In the genomic region with DNA sequence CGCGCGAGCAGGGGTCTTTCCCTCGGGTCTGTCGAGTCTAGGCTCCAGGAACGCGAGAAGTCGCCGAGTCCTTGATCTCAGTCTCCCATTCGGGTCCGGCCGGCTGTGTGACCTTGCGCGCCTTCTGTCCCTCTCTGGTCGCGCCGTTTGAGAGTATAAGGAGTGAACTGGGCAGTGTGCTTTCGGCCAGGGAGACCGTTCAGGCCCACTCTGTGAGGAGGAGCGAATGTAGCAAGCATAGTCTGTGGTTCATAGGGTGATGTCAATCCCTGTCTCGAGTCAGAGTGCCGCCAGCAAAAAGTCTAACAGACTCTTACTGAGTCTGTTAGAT, we compare ENCODE assay signal across 8 mouse cellular contexts. TPM values are rescaled to one million over a fixed set of nuclear protein-coding genes. Genes with fewer than 3 reads are reported as not detected.
DNase-seq lines count a peak whose midpoint lies in the region; ATAC-seq and TF ChIP-seq lines count a peak whose summit lies in the region.

No protein-coding gene starts in this region.

- H3K9ac ChIP-seq in heart, embryonic 12.5 days: peak overlapping the region; percentile 82
- H3K9ac ChIP-seq in ES-Bruce4 (ENCODE audit: low read depth, poor library complexity, severe bottlenecking): peak overlapping the region; percentile 68
- H3K9ac ChIP-seq in forebrain, embryonic 16.5 days (replicated peaks; ENCODE audit: low read depth, low read length): peak overlapping the region; percentile 96
- H3K9ac ChIP-seq in liver, postnatal 0 days (replicated peaks): peak overlapping the region; percentile 89

- WGBS in heart, embryonic 12.5 days: under 1% methylated on average over 22 of the region's 22 CpGs
- under 1% methylated on average over 22 of the region's 22 CpGs for WGBS in forebrain, embryonic 16.5 days
- under 1% methylated on average over 22 of the region's 22 CpGs for WGBS in liver, postnatal 0 days (ENCODE audit: insufficient replicate concordance)

- TF ChIP-seq EP300 in ES-Bruce4 (IDR thresholded peaks at IDR 0.05; ENCODE audit: insufficient read depth, low read depth, low read length): no peak
- TF ChIP-seq EP300 in liver, postnatal 0 days (IDR thresholded peaks at IDR 0.05; ENCODE audit: low read depth): no peak

- peaks cover 28% of the 10 kb centered on the region for H3K4me1 ChIP-seq in heart, embryonic 12.5 days (replicated peaks)
- peaks cover 1% of the 10 kb centered on the region for H3K4me1 ChIP-seq in ES-Bruce4 (ENCODE audit: control insufficient read depth, insufficient read depth, low read length)
- peaks cover 29% of the 10 kb centered on the region for H3K4me1 ChIP-seq in forebrain, embryonic 16.5 days (replicated peaks; ENCODE audit: control insufficient read depth, insufficient read depth, low read length)
- H3K4me1 ChIP-seq in liver, postnatal 0 days (ENCODE audit: insufficient read depth): peaks cover 32% of the 10 kb centered on the region

- peak overlapping the region; percentile 83 for H3K4me3 ChIP-seq in heart, embryonic 12.5 days
- peak overlapping the region; percentile 83 for H3K4me3 ChIP-seq in ES-Bruce4 (ENCODE audit: low read depth, low read length)
- peak overlapping the region; percentile 97 for H3K4me3 ChIP-seq in forebrain, embryonic 16.5 days (replicated peaks; ENCODE audit: low read length)
- H3K4me3 ChIP-seq in liver, postnatal 0 days (ENCODE audit: low read depth, low read length): peak overlapping the region; percentile 98

- H3K9me3 ChIP-seq in heart, embryonic 12.5 days (replicated peaks): no peaks in the 10 kb centered on the region
- H3K9me3 ChIP-seq in ES-Bruce4 (replicated peaks; ENCODE audit: control insufficient read depth, insufficient read depth, low read length, poor library complexity, severe bottlenecking): no peaks in the 10 kb centered on the region
- H3K9me3 ChIP-seq in forebrain, embryonic 16.5 days (ENCODE audit: control insufficient read depth, low read length): no peaks in the 10 kb centered on the region
- H3K9me3 ChIP-seq in liver, postnatal 0 days (ENCODE audit: low read length): no peaks in the 10 kb centered on the region

- DNase-seq in heart, postnatal 14 days: no peak
- no peak for DNase-seq in liver, postnatal 0 days
- DNase-seq in urinary bladder, postnatal 14 days (ENCODE audit: low spot score): no peak
- no peak for DNase-seq in frontal cortex, postnatal 10 days (ENCODE audit: low spot score in 2 of 2)
- no peak for DNase-seq in thymus, postnatal 10 days (ENCODE audit: low spot score in 2 of 2)

- H3K27ac ChIP-seq in heart, embryonic 12.5 days (ENCODE audit: poor library complexity, severe bottlenecking): peak overlapping the region; percentile 86
- no peak overlapping the region for H3K27ac ChIP-seq in ES-Bruce4 (ENCODE audit: insufficient read depth, low read length)
- H3K27ac ChIP-seq in forebrain, embryonic 16.5 days (ENCODE audit: low read length): peak overlapping the region; percentile 95
- H3K27ac ChIP-seq in liver, postnatal 0 days (ENCODE audit: low read depth): peak overlapping the region; percentile 93

- ATAC-seq in heart, embryonic 12.5 days (ENCODE audit: insufficient number of reproducible peaks, low FRiP score): no peak; the same call in 1 of the 2 replicates
- ATAC-seq in forebrain, embryonic 16.5 days: peak; percentile 22; the same call in 1 of the 2 replicates
- ATAC-seq in liver, postnatal 0 days: peak; percentile 19

- H3K4me2 ChIP-seq in heart, embryonic 12.5 days: peak overlapping the region; percentile 65
- H3K4me2 ChIP-seq in forebrain, embryonic 16.5 days (ENCODE audit: low read length): peak overlapping the region; percentile 71
- H3K4me2 ChIP-seq in liver, postnatal 0 days (ENCODE audit: low read depth, low read length): peak overlapping the region; percentile 90

- peaks cover 18% of the 10 kb centered on the region for H3K36me3 ChIP-seq in heart, embryonic 12.5 days
- no peaks in the 10 kb centered on the region for H3K36me3 ChIP-seq in ES-Bruce4 (ENCODE audit: control insufficient read depth, insufficient read depth, low read length, poor library complexity, severe bottlenecking)
- H3K36me3 ChIP-seq in forebrain, embryonic 16.5 days (ENCODE audit: control insufficient read depth, insufficient read depth): peaks cover 3% of the 10 kb centered on the region; the same call in 1 of the 2 replicates
- peaks cover 4% of the 10 kb centered on the region; the same call in 1 of the 2 replicates for H3K36me3 ChIP-seq in liver, postnatal 0 days (replicated peaks; ENCODE audit: insufficient read depth, low read length)

- TF ChIP-seq POLR2A in ES-Bruce4 (IDR thresholded peaks at IDR 0.05; ENCODE audit: insufficient read depth, low read length): no peak

- no peak for TF ChIP-seq CTCF in ES-Bruce4 (IDR thresholded peaks at IDR 0.05; ENCODE audit: low read depth, low read length)
- no peak for TF ChIP-seq CTCF in liver, postnatal 0 days (IDR thresholded peaks at IDR 0.05; ENCODE audit: low read depth)

- intact Hi-C loops in heart, postnatal 14 days (cut with DNase I): no loop called here

- H3K27me3 ChIP-seq in heart, embryonic 12.5 days (replicated peaks): no peaks in the 10 kb centered on the region
- no peaks in the 10 kb centered on the region for H3K27me3 ChIP-seq in ES-Bruce4 (ENCODE audit: control insufficient read depth, insufficient read depth, low read length, poor library complexity, severe bottlenecking)
- H3K27me3 ChIP-seq in forebrain, embryonic 16.5 days (replicated peaks; ENCODE audit: control insufficient read depth, insufficient read depth, low read length): no peaks in the 10 kb centered on the region
- no peaks in the 10 kb centered on the region for H3K27me3 ChIP-seq in liver, postnatal 0 days (ENCODE audit: insufficient read depth, low read length)

RNA-seq across cellular contexts. Expression of a gene that starts 0.5 kb away (rescaled TPM):
- polyA plus RNA-seq in heart, embryonic 12.5 days (2016; fragmentation: Nextera tagmentation; extraction: Ambion mirVana): 138 and 144 TPM in 2 replicates
- total RNA-seq in heart, postnatal 14 days (2021): 100 to 1,000 TPM in 1 of 2 experiments, 10 to 100 TPM in 1; 99.6 to 104 TPM
- 200 and 203 TPM in 2 replicates for polyA plus RNA-seq in ES-Bruce4 (2011; ENCODE audit: insufficient read depth, insufficient read length, low read depth, missing spikeins)
- polyA plus RNA-seq in forebrain, embryonic 16.5 days (2015; fragmentation: Nextera tagmentation; extraction: Ambion mirVana): 173 and 184 TPM in 2 replicates
- 76.3 and 81.5 TPM in 2 replicates for polyA plus RNA-seq in liver, postnatal 0 days (2015; fragmentation: Nextera tagmentation; extraction: Ambion mirVana)

RNA-seq across cellular contexts. Expression of a gene that starts 0.6 kb away (rescaled TPM):
- polyA plus RNA-seq in heart, embryonic 12.5 days (2016; fragmentation: Nextera tagmentation; extraction: Ambion mirVana): 2.4 and 2.9 TPM in 2 replicates
- 1 to 10 TPM; 1.9 to 2.0 TPM for total RNA-seq in heart, postnatal 14 days (2021)
- 5.4 and 7.6 TPM in 2 replicates for polyA plus RNA-seq in ES-Bruce4 (2011; ENCODE audit: insufficient read depth, insufficient read length, low read depth, missing spikeins)
- polyA plus RNA-seq in forebrain, embryonic 16.5 days (2015; fragmentation: Nextera tagmentation; extraction: Ambion mirVana): 11.0 and 11.7 TPM in 2 replicates
- polyA plus RNA-seq in liver, postnatal 0 days (2015; fragmentation: Nextera tagmentation; extraction: Ambion mirVana): 1.2 and 1.7 TPM in 2 replicates

RNA-seq across cellular contexts. Expression of a gene that starts 46.2 kb away (rescaled TPM):
- polyA plus RNA-seq in heart, embryonic 12.5 days (2016; fragmentation: Nextera tagmentation; extraction: Ambion mirVana): 0.19 and 0.21 TPM in 2 replicates
- total RNA-seq in heart, postnatal 14 days (2021): not detected
- 1.2 and 1.3 TPM in 2 replicates for polyA plus RNA-seq in ES-Bruce4 (2011; ENCODE audit: insufficient read depth, insufficient read length, low read depth, missing spikeins)
- 0.05 TPM in 1 of 2 replicates, not detected in the other for polyA plus RNA-seq in forebrain, embryonic 16.5 days (2015; fragmentation: Nextera tagmentation; extraction: Ambion mirVana)
- not detected in 2 replicates for polyA plus RNA-seq in liver, postnatal 0 days (2015; fragmentation: Nextera tagmentation; extraction: Ambion mirVana)
